Mouse (Mus musculus): ENCODE results near the gene Osmr.
A peak's percentile ranks its signal among the peaks of the same experiment; 100 is the strongest.

Osmr gene

DNA sequence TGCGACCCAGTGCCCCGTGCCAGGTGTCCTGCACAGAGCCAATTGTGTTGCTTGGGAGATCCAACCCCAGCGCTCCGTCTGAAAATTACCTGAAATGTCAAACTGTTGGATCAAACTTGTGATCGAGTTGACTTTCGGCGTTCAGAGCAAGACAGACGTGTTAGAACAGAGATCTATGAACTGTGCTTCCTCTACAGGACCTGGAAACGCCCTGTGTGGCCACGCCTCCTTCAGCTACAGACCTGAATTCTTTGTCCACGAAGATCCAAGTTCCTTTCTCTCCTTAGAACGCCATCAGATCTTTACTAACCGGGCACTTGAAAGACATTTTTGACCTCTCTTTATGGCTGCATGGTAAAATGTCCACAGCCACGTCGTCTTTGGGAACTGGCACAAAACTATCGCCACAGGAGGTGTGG lies at the start of gene Osmr:
Osmr (minus strand) TSS at position 369 of the 419 bp plus-strand sequence.
- no peak for DNase-seq (ENCODE audit: low read depth, low spot score)

DNA sequence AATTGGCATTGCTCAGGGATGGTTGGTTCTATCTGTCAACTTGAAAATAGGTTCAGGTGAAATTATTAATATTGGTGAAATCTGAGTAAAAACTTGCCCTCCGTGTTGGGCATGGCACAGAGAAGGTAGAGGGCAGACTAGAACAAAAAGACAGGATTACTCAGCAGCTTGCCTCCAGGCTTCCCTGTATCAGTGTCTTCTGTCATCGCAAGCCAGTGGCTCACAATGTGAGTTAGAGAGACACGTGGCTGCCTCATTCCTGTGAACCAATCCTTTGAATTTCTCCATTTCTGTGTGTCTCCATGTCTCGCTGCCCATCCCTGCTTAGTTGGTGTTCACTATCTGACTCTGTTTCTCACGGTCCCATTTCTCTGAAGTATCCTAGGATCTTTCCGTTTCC lies 44.6 kb upstream of the Osmr start:
- no peak for DNase-seq (ENCODE audit: low read depth, low spot score)

DNA sequence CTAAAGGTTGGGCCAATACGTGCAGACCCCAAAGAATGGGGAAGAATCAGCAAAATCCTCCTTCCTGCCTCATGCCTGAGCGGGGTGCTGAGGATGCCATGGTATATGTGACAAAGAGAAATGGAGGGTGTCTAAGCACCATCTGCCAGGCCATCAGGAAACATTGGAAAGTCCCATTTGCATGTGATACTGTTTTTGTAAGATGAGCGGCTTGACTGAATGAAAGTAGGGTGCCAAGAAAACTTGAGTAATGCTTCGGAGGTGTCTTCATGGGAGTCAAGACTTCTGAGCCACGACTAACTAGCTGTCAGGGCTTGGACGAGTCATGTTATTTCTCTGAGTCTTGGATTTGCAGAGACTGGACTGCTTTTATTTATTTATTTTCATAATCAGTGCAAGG lies 39.4 kb upstream of the Osmr start:
- peak; percentile 70 for DNase-seq (ENCODE audit: low read depth, low spot score)

DNA sequence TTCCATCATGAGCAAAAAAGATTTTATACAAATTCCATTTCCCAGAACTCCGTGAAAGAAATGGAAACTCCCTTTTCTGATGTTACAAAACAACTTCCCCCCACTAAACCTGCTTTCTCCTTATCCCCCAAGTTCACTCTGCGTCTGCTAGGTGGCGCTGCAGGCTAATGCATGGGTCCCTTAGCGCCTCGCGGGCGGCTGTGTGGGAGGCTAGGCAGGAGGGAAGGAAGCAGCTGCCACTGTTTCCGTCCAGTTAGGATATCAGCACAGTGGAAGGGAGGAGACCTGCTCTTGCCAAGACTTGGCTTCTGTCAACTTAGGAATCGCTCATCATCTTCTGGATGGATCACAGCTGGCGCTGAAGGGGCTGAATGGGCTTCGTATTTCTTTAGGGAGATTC lies 34.9 kb upstream of the Osmr start:
- DNase-seq (ENCODE audit: low read depth, low spot score): peak; percentile 92

DNA sequence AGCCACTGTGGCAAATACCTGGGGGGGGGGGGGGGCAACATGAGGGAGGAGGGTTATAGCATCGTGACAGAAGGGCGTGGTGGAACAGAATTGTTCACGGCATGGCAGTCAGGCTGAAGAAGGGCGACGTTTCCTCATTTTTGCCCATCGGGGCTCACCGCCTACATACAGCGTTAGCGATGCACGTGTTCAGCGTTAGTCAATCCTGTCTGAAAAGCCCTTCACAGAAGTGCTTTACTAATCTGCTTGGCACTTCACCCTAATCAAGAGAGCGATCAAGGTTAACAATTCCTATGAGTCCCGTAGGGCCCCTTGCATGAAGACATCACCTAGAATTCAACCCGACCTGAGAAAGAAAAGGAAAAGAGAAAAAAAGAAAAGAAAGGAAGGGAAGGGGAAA lies 34.3 kb upstream of the Osmr start:
- DNase-seq (ENCODE audit: low read depth, low spot score): no peak

DNA sequence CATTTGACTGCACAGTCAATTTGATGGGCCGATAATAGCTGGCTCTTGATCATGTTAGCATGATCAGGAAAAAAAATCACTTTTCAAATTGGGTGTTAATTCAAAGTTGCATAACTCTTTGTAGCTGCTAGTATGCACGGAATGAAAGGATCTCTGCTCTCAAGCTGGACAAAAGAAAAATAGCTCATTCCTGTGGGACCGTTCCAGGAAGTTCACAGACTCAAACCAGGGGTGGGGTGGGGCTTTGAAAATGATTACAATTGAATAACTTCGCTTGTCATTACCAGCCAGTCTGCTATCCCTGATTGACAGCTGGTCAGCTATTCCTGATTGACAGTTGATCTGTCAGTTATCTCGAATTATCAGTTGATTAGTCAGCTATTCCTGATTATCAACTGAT lies 33.8 kb upstream of the Osmr start:
- no peak for DNase-seq (ENCODE audit: low read depth, low spot score)

DNA sequence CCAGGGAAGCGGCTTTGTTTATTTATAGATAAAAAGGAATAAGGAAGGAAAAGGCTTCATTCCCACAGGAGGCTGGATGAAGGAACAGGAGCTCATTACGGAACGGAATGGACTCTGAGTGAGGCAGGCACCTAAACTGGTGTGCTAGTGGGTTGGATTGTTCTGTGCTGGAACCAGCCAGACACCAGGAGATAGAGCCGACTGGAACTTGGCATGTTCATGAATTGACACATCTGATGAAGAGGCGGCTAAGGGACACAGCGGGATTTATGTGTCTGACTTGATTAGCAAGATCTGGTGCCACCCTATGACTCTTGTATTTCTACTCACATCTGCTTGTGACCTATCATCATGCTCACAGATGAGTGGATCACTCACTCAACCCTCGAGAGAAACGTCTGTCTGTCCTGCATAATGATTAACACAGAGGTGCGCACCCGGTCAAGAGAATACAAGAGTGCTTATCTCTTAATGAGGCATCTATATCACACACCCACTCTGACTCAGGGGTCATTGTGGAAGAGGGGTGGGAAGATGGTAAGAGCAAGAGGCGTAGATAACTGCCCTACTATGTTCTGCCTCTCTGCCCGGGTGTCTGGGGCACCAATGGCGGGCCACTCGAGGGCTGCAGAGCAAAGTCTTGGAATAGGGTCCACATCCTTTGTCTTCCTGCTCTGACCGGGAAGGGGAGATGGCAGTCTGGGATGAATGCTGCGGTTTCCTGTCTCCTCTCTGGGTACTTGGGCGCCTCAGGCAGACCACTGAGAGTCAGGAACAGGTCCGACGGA lies 31.7 kb upstream of the Osmr start:
- DNase-seq (ENCODE audit: low read depth, low spot score): no peak

DNA sequence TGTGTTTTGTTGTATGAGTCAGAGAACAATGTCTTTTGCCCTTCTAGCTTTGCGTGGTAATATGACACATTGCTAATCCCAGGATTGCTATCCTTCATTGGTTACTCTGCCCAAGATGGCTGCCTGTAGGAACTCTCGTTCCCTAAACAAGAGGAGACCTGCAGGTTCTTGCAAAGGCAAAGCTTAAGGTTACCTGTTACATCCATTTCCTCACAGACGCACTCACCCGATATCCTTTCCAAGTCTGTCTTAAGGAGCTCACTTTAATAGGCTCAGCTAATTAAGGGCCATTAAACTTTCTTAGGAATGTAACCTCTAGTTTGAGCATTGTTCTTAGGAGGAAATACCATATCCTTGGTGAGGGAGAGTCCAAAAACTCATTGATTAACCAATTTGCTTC lies 31.0 kb upstream of the Osmr start:
- DNase-seq (ENCODE audit: low read depth, low spot score): no peak

DNA sequence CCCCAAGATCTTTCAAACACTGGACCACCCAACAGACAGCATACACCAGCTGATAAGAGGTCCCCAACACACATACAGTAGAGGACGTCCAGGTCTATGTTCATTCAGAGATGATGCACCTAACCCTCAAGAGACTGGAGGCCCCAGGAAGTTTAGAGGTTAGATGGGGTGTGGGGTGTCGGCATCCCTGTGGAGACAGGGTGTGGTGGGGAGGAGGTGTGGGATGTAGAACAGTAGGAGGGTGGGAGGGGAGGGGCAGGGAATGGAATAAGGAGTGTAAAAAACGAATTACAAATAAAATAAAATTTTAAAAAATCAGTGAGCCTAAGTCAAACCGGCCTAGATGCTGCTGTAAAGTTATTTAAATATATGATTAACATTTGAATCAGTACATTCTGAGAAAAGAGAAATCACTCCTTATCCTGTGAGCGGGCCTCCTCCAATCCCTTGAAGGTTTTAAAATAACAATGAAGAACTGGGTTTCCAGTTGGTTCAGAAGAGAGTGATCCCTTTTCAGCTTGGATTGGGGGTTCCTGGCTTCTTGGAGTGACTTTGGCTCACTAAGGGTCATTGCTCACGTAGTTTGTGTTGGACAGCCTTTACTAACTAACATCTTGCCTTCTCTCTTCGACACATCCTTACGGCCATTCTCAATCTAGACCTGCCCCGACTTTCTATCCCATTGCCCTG lies 28.7 kb upstream of the Osmr start:
- DNase-seq (ENCODE audit: low read depth, low spot score): no peak

DNA sequence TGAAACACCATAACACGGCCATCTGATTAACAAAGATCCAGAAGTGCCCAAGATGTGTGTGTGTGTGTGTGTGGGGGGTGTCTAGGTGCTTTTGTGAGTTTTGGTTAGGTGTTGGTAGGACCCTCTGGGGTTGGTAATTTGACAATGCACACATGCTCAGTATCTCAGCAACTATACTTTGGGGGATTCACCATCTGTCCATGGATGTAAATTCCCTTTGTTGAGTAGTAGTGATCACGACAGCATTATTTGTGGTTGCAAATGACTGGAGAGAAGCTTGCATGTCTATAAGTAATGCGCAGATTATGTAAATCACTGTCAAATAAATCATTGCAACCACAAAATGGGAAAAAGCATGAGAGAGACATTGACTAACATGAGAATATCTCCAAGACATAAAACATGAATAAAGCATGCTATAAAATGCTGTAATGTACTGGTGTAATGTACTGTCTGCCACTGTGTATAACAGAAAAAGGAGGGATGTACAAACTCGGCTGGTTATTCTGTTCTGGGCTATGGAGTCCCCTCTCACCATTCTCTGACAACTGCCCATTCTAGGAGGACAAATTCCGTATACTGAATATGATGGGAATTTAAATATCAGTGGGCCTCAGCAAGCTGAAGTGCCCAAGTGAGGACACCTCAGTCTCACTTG lies 27.3 kb upstream of the Osmr start:
- DNase-seq (ENCODE audit: low read depth, low spot score): no peak

DNA sequence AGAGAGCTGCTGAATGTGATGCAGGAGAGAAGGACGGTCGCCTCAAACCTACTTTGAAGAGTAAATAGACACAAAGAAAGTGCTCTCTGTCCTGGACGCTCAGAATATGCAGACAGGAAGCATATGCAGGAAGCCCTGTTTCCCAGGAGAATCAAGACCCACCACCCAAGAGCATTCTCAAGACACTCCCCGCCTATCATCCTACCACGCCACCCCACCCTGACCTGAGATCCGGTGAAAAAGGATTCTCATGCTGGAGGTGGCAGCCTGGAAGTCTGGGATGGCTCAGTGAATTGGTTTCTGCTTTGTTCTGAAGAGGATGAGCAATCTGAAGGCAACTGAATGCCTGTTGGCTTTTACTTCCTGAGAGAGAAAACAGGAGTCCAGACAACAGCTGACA lies 26.5 kb upstream of the Osmr start:
- no peak for DNase-seq (ENCODE audit: low read depth, low spot score)

DNA sequence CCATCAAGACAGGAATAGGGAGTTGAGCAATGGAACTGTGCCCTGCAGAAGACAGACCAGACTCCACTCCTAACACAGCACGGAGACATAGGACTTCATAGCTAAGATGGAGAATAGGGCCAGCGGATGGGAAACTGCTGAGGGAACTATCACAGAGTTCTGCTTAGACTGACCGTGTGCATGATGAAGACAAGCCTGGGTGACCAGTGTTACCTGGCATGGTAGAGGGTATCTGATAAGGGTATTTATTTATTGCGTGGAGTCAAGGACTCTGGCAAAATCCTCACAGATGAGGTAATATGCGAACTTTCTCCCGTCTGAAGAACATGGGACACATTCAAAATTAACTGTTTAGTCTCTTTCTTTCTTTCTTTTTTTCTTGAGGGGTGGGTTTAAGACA lies 9.5 kb upstream of the Osmr start:
- no peak for DNase-seq (ENCODE audit: low read depth, low spot score)

DNA sequence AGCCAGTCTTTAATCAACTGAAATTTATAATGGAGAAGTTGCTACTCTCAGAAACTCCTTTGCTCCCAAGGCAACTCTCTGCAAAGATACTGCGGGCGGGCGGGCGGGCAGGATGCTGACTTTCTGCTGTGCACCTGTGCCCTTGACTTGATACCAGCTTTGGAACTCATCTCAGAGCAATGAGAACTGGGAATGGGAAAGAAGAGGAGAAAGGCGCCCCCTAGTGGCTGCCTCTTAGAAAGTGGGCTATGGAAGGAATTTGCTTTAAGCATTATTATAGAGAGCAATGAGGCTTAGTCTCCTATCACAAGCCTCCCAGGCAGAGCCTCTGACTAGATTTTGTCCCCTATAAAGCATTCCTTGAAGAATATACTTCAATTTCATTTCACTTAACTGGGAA lies 9.0 kb upstream of the Osmr start:
- DNase-seq (ENCODE audit: low read depth, low spot score): peak; percentile 44

DNA sequence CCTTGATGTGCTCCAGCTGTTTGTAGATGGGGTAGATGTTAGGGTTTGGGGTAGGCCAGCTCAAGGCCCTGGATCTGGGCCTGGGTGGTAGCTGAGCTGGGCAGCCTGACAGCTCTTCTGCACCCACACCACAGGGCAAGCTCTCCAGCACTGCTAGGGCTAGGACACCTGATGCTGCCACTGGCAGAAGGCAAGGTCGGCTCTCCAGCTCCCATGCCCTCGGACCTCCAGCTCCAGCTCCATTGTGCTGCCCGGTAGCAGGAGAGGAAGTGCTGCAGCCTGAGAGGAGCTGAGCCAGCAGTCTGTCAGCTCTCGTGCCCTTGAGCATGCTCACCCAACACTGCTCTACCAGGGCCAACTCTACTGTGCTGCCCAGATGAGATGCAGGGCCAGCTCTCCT lies 8.3 kb upstream of the Osmr start:
- no peak for DNase-seq (ENCODE audit: low read depth, low spot score)

DNA sequence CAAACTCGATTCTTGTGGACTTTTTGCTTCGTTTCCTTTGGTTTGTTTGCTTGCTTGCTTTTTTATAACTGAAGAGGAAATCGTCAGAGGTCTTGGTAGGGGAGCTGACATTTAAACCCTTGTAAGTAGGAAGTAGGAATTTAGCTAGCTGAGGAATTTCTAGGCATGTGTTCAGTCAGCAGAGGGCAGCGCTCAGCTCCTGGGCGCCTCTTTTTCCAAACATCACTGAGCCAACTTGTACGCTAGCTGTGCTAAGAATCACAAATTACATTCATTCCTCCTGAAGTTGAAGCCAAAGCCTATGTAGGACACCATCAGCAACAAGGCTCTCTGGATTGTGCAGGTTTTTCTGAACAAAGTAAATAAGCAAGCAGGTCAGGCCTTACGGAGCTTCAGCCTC lies 7.4 kb upstream of the Osmr start:
- DNase-seq (ENCODE audit: low read depth, low spot score): no peak

DNA sequence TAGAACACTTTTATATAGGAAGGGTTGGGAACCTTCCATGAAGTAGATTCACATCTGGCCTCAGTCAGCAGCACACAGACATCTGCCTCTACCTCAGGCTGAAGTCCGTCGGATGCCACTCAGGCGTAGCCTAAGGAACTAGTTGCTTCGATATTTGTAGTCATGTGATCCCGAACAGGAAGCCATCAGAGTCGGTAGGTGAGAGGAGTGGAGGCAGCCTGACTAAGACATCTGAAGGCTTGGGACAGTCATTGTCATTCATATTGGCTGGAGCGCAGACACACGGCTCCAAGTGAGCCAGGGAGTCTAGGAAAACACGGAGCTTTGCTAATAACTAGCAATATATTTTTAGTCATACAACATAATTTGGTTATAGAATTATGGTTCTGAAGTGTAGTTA lies 6.4 kb upstream of the Osmr start:
- no peak for DNase-seq (ENCODE audit: low read depth, low spot score)

DNA sequence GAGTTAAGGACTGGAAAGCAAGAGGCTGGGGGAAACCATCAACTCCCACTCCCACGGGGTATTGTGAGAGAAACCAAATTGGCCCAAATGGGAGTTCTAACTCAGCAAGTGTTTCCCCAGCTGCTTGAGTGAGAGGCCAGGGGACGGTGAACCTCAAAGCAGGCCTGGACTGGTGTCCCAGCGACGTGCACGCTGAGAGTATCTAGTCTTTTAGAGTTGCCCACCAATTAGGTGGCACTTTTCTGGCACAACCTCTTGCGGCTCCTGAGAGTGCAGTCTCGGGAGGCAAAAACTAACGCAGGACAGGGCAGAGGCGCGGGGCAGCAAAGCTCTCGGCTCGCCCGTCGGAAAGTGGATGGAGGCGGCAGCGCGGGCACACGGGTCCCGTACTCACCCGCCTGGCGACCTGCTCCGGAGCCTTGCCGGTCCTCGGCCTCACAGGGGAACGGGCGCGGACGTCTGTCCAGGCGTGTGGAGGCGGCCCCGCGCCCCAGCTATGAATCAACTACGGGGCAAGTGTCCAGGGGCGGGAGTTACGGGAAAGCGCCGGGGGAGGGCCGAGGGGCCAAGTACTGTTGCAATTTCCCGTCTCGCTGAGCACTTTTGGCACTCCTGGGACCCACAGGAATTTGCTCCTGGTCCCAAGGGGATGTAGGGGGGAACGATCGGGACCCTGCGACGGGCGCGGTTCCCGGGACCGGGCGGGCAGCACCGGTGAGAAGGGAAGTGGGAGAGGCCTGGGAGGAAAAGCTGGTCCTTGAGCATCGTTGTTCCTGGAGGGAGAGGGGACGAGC lies 765 bp downstream of the Osmr start:
- DNase-seq (ENCODE audit: low read depth, low spot score): peak; percentile 65

DNA sequence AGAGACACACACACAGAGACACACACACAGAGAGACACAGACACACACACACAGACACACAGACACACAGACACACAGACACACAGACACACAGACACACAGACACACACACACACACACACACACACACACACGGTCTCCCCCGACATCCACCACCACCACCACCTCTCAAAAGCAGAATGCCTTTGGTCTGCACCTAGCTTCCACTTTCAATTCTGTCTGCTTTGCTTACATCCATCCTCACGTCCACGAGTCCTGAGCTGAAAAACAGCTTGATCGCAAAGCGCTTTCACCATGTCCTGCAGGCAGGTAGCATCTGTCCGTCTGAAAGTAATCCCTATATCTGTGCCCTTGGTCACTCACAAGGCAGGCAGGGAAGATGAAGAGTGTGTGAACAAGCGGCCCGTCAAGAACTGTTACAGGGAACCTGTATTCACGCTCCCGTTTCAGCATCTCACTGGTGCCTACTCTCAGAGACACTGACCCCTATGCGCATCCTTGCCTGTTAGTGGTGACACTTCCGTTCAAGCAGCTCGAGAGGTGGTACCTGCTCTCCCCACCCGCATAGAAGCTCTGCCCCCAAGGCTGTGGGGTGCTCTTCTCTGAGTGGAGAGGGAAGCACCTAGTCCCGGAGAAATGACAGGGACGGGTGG lies 1.5 kb downstream of the Osmr start:
- no peak for DNase-seq (ENCODE audit: low read depth, low spot score)

DNA sequence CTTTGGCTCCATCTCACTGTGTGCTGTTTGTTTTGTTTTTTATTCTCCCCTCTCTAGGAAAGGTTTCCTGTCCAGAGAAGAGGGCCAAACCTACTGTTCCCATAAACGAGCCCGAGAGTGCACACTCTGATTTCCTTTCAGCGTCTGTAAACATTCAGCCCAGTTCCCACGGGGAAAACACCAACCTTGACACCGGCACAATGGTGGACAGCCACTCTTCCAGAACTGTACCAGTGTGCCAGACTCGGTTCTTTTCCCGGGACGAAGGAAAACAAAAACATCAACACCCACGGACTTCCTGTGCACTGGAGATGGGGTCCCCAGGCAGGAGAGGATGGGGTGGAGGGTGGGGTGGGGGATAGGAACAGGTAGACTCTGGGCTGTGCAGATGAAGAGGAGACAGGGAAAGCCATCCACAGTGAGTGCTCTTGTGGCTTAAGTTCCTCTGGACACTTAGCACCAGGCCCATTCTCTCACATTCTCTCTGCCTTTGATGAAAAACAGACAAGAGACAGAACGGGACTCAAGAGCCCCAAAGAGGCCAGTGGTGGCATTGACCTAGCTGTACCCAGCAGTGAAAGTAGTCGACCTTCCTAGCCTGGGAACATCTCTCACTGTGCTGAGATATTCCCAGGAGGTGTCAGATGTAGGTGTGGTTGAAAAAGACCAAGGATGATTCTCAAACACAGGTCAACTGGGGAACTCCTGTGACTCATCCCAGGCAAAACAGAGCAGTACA lies 3.0 kb downstream of the Osmr start:
- DNase-seq (ENCODE audit: low read depth, low spot score): no peak

DNA sequence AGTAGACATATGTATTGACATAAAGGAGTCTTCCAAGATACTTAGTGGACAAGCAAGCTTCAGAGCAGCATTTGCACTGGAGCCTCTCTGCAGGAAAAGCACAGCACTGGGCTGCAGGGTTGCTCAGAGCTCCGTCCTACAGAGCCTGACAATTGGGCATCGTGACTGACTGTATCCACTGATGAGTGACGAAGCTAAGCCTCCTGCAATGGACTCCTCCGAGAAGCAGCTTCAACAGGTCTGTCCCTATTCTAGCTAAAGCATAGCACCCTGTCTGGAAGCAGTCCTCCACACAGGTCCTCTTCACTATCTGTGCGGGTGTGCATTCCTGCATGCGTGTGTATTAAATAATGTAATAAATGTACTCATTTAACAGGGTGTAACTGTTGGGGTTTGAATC lies 7.9 kb downstream of the Osmr start:
- no peak for DNase-seq (ENCODE audit: low read depth, low spot score)

DNA sequence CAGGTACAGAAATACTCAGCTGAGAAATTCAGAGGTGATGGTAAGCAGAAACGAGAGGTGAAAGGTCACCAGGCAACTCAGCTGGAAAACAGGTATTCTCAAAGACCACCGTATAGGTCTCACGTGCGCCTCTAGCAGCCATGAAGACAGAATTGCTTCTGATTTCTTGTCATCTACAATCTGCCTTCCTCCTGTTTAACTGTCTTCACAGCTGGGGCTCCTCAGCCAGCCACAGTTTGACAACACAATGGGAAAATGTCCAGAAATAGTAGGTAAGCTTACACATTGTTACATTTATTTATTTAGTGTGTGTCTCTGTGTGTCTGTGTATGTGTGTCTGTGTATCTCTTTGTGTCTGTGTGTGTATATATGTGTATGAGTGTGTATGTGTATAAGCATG lies 12.6 kb downstream of the Osmr start:
- no peak for DNase-seq (ENCODE audit: low read depth, low spot score)
